Mouse (Mus musculus) G1E (cell line): ENCODE data around the gene Atad3a. TPM values are rescaled to one million over a fixed set of nuclear protein-coding genes. Genes with fewer than 3 reads are reported as not detected.

Experiments
- ATAC-seq: 2 replicates; pipeline ENCODE4 v1.8.0; 2016; ENCODE audit warnings: mild to moderate bottlenecking; ENCODE audit not compliant: insufficient number of reproducible peaks, poor library complexity, low FRiP score, severe bottlenecking; ENCODE audit errors: extremely low read depth
- DNase-seq: peaks from one replicate; pipeline ENCODE4 v3.0.0; 2012; ENCODE audit warnings: low spot score
- H3K27me3 ChIP-seq: 2 replicates; pipeline ENCODE4 v1.6.1; 2012; ENCODE audit warnings: mild to moderate bottlenecking, low read length, inconsistent platforms; ENCODE audit not compliant: insufficient read depth
- H3K36me3 ChIP-seq: replicated peaks from 2 replicates; pipeline ENCODE3; 2012; ENCODE audit warnings: mild to moderate bottlenecking, inconsistent platforms
- H3K4me1 ChIP-seq: 2 replicates; pipeline ENCODE4 v1.6.1; 2012; ENCODE audit warnings: low read depth, low read length, inconsistent platforms, mixed read lengths; ENCODE audit not compliant: insufficient read depth
- H3K4me3 ChIP-seq: 2 replicates; pipeline ENCODE4 v1.5.1; 2012; ENCODE audit warnings: low read depth, mild to moderate bottlenecking, inconsistent platforms, low read length, moderate library complexity, mixed read lengths
- H3K9me3 ChIP-seq: replicated peaks from 2 replicates; pipeline ENCODE4 v1.6.1; 2012; ENCODE audit warnings: inconsistent platforms
- CTCF ChIP-seq: IDR thresholded peaks from 2 replicates; pipeline ENCODE4 v1.5.1; 2012; ENCODE audit warnings: low read depth, low read length, inconsistent platforms, mixed read lengths
- GATA1 ChIP-seq: IDR thresholded peaks from 2 replicates; pipeline ENCODE4 v1.6.1; 2012; ENCODE audit warnings: borderline replicate concordance, low read length, inconsistent platforms, mixed read lengths
- GATA2 ChIP-seq: IDR thresholded peaks from 2 replicates; pipeline ENCODE4 v1.6.1; 2012; ENCODE audit warnings: low read depth, low read length, inconsistent platforms, borderline replicate concordance
- POLR2AphosphoS5 ChIP-seq: IDR thresholded peaks from 2 replicates; pipeline ENCODE4 v1.6.1; 2012; ENCODE audit warnings: low read depth, low read length, inconsistent platforms; ENCODE audit not compliant: insufficient replicate concordance
- TAL1 ChIP-seq: conservative IDR thresholded peaks from 2 replicates; pipeline ENCODE4 v1.6.1; 2012; ENCODE audit warnings: low read depth, low read length, inconsistent platforms, mixed read lengths
- polyA plus RNA-seq: library from polyadenylated mRNA; stranded (reverse); fragments of >175 nt; gene quantifications from 2 replicates; pipeline ENCODE4 v1.2.3, GENCODE M21; 2012
- total RNA-seq, 2 experiments: library from RNA; stranded (forward) in 1 of 2; stranded (reverse) in 1 of 2; fragments of 200-1000 nt in 1 of 2; fragments of >200 nt in 1 of 2; fragmentation: Nextera tagmentation in 1 of 2; gene quantifications; 2 replicates each; pipeline ENCODE4 v1.2.3; 2014 to 2017

Gene Atad3a
- total and polyA plus RNA-seq, 3 experiments = 61.5 to 65.7 (median 64.6) TPM

DNA sequence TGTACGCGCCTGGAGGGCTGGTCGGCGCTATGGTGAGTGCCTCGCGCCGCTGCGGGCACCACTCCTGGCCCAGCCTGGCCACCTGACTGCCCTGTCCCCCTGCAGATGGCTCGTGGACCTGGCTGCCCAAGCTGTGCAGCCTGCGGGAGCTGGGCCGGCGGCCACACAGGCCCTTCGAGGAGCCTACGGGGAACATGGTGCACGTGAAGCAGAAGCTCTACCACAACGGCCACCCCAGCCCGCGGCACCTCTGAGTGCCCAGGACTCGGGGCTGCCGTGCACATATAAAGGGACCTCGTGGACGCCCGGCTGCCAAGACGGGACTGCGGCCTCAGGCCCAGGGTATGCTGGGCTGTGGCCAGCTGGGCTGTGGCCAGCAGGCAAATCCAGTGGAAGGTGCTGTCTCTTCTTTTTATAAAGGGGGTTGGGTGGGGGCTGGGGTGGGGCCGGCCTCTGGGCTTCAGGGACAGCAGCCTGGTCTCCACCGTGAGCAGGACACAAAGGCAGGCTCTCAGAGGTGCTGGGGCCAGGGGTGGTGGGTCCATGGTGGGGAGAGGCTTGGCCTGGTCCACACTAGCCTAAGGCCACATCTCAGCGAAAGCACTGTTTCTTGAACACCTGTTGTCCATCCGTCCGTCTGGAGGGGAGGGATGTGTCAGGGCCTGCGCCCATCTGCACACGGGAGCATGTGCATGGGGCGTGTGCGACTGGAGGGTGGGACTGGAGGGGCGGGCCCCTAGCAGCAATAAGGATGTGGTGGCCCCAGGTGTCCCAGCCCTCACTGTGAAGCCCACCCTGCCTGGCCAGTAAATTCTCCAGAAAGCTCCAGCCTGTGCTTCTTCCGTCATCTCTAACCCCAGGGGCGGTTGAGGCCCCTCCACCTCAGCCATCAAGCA is 20.9 kb downstream of the Atad3a start:
- no peak for TF ChIP-seq GATA2
- no peak for TF ChIP-seq GATA1
- TF ChIP-seq POLR2AphosphoS5 = no peak
- TF ChIP-seq TAL1 = no peak
- Histone ChIP-seq H3K4me1 (peaks cover 26% of the 10 kb centered on the region), H3K27me3 (no peaks in the 10 kb centered on the region), H3K4me3 (peak overlapping the region; percentile 39), H3K36me3 (peaks cover 95% of the 10 kb centered on the region), H3K9me3 (no peaks in the 10 kb centered on the region)
- ATAC-seq (no peak), DNase-seq (no peak)

DNA sequence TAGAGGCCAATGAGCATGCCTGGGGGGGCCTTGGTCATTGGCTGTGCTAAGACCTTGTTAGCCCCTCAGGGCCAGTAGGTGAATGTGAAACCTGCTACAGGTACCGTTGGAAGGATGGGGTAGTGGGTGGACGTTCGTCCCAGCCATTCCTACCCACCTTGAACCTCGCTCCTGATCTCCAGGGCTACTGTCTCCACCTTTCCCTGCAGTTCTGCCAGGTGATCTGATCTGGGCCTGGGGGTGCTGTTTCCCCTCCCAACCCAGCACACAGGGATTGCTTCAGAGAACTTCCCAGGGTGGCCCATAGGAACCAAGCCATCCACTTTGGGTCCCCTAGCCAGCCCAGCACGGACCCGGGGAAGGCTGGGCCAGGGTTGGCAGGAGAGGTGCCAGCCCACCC is 21.7 kb downstream of the Atad3a start:
- no peaks in the 10 kb centered on the region for H3K27me3 ChIP-seq
- H3K36me3 ChIP-seq = peaks cover 89% of the 10 kb centered on the region
- peaks cover 29% of the 10 kb centered on the region for H3K4me1 ChIP-seq
- ATAC-seq (no peak), DNase-seq (no peak)
- no peak for TF ChIP-seq POLR2AphosphoS5
- no peak for TF ChIP-seq GATA2
- TF ChIP-seq GATA1 = no peak
- no peaks in the 10 kb centered on the region for H3K9me3 ChIP-seq
- no peak overlapping the region; the same call in 1 of the 2 replicates for H3K4me3 ChIP-seq

DNA sequence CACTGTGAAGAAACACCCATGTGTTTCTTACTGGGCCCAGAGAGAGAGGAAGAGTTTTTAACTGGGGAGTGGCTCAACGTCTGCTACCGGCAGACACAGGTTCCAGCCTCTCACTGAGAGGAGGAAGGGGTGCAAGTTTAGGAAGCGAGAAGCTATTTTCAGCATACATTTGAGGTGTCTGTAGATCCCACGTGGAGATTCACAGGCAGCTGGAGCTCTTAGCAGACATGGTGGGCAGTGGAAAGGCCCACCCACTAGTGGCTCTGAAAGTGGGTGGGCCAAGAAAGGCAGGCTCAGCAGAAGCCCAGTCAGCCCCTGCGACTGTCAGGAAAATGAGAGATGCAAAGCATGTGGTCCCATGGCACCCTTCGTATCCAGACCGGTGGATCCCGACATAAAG is 22.6 kb downstream of the Atad3a start:
- Histone ChIP-seq H3K27me3 (no peaks in the 10 kb centered on the region), H3K4me3 (no peak overlapping the region), H3K9me3 (no peaks in the 10 kb centered on the region), H3K36me3 (peaks cover 89% of the 10 kb centered on the region), H3K4me1 (peaks cover 38% of the 10 kb centered on the region)
- no peak for DNase-seq
- TF ChIP-seq POLR2AphosphoS5 = no peak
- no peak for TF ChIP-seq GATA1
- no peak for TF ChIP-seq TAL1
- TF ChIP-seq CTCF = no peak
- TF ChIP-seq GATA2 = no peak
- no peak for ATAC-seq

DNA sequence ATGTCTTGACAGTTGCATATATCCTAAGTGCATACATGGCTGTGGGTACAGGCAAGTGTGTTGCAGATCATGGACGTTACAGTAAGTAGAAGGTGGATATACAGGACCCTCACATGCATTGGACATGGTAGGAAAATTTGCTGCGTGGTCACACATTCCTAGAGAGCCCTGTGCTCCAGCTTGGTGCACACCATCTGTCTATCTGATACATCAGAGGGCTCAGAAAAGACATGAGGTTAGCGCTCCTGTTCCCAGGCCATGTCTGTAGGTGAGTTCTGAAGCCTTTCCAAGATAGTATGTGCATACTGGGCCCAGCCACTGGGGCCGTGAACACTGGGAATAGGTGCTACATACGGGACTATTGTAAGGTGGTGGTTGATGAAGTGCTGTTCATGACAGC is 24.5 kb downstream of the Atad3a start:
- no peaks in the 10 kb centered on the region for H3K27me3 ChIP-seq
- no peak for DNase-seq
- no peak for ATAC-seq
- peaks cover 89% of the 10 kb centered on the region for H3K36me3 ChIP-seq
- H3K9me3 ChIP-seq = no peaks in the 10 kb centered on the region
- H3K4me1 ChIP-seq = peaks cover 47% of the 10 kb centered on the region
- no peak overlapping the region for H3K4me3 ChIP-seq
- no peak for TF ChIP-seq POLR2AphosphoS5
- TF ChIP-seq TAL1 = no peak
- TF ChIP-seq CTCF = no peak
- TF ChIP-seq GATA1 = no peak
- no peak for TF ChIP-seq GATA2

DNA sequence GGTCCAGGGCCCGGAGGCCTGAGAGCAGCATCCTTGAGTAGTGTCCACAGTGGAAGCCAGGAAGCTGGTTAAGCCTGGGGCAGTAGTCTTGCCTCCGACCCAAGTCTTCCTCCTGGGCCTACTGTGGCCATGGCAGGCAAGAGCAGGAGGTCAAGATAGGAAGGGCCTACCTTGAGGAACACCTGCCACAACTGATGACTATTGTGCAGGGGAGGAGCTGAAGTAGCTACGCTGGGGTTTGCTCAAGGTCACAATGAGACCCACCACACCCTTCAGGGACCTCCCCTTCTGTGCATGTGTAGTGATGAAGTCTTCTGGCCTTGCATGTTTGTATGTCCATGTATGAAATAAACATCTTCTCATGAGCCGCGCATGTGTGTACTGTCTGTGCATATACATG is 25.1 kb downstream of the Atad3a start:
- Histone ChIP-seq H3K4me3 (peak overlapping the region; percentile 84), H3K27me3 (no peaks in the 10 kb centered on the region), H3K4me1 (peaks cover 49% of the 10 kb centered on the region), H3K9me3 (no peaks in the 10 kb centered on the region), H3K36me3 (peaks cover 89% of the 10 kb centered on the region)
- no peak for TF ChIP-seq CTCF
- no peak for TF ChIP-seq GATA2
- no peak for TF ChIP-seq POLR2AphosphoS5
- DNase-seq = no peak
- ATAC-seq = no peak

DNA sequence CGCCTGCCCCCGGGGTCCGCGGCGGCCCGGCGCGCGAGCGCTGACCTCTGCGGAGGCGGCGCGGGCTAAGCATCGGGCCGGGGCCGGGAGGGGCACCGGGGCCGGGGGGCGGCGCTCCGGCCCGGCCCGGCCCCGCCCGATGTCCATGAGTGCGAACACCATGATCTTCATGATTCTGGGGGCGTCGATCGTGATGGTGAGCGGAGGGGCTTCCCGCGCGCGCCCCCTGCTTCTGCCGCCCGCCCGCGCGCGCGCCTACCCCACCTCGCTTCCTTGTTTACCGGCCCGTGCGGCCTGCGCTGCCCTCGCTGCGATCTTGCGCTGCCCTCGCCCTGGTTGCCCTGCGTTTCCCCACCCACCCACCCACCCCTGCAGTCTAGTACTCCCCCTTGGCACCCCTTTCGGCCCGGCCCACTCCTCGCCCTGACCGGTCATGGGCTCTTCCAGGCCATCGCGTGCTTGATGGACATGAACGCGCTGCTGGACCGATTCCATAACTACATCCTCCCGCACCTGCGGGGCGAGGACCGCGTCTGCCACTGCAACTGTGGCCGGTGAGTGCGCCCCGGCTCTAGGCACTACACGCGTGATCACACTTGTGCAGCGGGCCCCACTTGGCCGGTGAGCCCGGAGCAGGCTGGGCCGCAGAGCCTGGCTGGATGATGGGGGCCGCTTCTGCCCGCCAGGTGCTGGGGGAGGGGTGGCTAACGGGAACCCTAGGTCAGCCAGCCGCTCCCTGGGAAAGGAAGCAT is 25.8 kb downstream of the Atad3a start:
- H3K27me3 ChIP-seq = no peaks in the 10 kb centered on the region
- H3K4me1 ChIP-seq = peaks cover 49% of the 10 kb centered on the region
- H3K36me3 ChIP-seq = peaks cover 89% of the 10 kb centered on the region
- DNase-seq (peak; percentile 63), ATAC-seq (no peak)
- H3K4me3 ChIP-seq = peak overlapping the region; percentile 84
- TF ChIP-seq GATA1 = no peak
- no peak for TF ChIP-seq TAL1
- TF ChIP-seq POLR2AphosphoS5 = no peak
- TF ChIP-seq CTCF = no peak
- no peaks in the 10 kb centered on the region for H3K9me3 ChIP-seq
